Mouse (Mus musculus) gastrocnemius, postnatal 36 days (tissue): ENCODE data around the gene Rsph6a. TPM values are rescaled to one million over a fixed set of nuclear protein-coding genes. Genes with fewer than 3 reads are reported as not detected.
A peak's percentile ranks its signal among the peaks of the same experiment; 100 is the strongest.
"Not testable (repeated sequence)": the region's sequence is repeated elsewhere in the genome, so short reads cannot be mapped to it uniquely, and the experiment has no call there.

Source experiments
- DNase-seq, 2 experiments: peaks; one replicate each; pipeline ENCODE4 v3.0.0; 2022
- intact Hi-C: fragments of 180-260 bp; cut with DNase I; formaldehyde crosslinking; loops from one replicate; pipeline ENCODE4 v1.15.1; 2025
- total RNA-seq, 2 experiments: library from RNA; stranded (reverse); gene quantifications; 2 replicates each; pipeline ENCODE4 v1.2.3; 2021

The Rsph6a gene
- total RNA-seq, 2 experiments from 2014 or later: not detected

DNA sequence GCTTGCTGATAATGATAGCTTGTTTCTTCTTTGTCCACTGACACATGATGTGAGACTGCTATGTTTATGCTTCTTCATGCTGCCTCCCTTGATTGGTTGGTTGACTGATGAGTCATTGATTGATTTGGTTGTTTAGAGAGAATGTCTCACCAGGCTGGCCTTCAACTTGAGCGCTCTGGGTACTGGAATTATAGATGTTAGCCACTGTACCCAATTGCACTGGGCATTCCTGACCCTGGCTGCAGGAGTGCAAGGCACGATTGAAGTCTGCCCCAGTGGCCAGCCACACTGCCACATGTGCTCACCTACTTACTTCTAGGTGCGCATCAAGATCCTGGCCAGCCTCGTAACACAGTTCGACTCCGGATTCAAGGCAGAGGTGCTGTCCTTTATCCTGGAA, 9.9 kb upstream of the Rsph6a start:
- no peak for DNase-seq
- intact Hi-C loops: loop anchor here (1.0 kb wide), 1 partner anchor 14 kb away; no protein-coding TSS in a partner anchor

DNA sequence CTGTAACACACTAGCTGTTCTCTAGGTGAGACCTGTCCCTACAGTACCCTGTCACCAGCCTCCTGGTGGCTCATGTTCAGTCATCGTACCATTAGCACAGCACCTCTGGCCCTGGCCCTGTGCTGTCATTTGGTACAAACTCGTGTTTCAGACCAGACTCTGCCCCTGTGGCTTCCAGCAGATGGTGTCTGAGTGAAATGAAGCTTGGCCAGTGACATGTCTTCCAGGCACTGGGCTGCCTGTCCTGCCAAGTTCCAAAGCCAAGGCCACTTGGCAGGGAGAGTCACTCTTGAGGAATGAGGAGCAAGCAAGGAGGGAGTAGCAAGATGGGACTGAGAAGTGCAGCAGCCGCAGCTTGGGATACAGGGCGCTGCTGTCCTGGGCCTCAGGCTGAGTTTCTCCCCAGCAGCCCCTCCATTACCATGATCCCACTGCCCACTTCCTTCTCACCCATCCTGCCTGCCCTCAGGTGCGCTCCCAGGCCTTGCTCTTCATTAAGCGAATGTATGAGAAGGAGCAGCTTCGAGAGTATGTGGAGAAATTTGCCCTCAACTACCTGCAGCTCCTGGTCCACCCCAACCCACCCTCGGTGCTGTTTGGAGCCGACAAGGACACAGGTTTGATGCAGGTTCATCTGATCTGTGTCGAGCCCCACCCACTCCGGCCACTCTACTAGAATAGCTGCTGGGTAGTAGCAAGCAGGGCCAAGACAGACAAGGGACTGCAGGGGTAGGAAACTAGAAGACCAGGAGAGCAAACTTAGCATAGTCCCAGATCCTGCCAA, 8.0 kb upstream of the Rsph6a start:
- peak; percentile 47 to 54 for DNase-seq
- intact Hi-C loops: no loop called here

DNA sequence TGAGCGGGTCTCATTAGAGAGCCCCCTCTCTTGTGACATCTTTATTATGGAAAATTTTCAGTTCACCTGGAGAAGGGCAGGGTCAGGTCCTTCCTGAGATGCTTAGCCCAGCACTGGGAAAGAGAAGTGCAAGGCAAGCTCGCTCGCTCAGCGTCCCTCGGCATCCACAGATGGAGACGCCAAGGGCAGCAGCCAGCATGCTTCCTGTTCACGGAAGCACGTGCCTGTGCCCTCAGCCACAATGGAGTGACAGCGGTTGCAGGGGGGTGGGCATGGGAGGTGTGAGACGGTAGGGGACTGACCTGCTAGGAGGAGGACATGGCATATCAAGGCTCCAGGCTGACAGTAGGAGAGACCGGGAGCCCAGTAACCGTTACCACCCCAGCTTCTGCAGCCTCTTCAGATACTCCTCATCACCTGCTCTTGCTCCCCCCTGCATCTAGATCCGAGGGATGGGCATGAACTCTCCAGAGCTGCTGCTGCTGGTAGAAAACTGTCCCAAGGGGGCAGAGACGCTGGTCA, 6.4 kb upstream of the Rsph6a start:
- intact Hi-C loops: no loop called here
- DNase-seq: no peak

GRCm38 (mm10) chr7:19049252-19049651, 5.2 kb upstream of the Rsph6a start:
- DNase-seq: no peak
- intact Hi-C loops: no loop called here

DNA sequence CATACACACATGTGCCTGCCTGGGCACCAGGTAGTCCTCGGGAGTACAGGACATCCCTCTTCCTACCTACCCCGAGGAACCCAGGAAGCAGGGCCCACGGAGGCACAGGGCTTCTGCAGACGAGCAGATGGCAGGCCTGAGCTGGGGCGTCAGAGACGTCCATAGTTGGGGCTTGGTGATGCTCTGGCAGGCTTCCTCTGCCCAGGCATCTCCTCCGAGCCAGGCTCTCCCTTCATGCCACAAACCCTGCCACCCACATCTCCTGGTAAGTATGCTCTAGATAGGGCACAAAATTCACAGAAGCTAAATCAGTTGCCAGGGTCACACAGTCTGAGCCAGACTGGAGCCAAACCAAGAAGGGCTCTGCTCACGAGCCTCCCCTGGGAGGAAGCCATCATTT, 4.3 kb upstream of the Rsph6a start:
- intact Hi-C loops: no loop called here
- no peak for DNase-seq

DNA sequence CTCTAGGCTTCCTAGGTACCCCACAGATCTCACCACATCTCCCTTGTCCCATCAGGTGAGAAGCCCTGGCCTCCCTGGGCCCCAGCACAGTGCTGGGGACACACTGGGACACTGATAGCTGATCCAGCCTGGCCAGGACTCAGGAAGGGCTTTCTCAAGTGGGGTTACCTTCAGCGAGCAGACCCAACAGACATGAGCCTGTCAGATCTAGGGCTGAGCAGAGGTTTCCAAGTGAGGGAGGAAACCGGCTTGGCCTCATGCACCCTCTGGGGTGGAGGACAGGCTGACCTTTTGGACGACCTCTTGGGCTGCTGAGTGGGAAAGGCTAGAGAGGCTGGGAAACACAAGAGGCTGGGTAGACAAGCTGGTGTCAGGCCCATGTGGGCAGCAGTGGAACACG, 3.3 kb upstream of the Rsph6a start:
- no peak for DNase-seq
- intact Hi-C loops: no loop called here

DNA sequence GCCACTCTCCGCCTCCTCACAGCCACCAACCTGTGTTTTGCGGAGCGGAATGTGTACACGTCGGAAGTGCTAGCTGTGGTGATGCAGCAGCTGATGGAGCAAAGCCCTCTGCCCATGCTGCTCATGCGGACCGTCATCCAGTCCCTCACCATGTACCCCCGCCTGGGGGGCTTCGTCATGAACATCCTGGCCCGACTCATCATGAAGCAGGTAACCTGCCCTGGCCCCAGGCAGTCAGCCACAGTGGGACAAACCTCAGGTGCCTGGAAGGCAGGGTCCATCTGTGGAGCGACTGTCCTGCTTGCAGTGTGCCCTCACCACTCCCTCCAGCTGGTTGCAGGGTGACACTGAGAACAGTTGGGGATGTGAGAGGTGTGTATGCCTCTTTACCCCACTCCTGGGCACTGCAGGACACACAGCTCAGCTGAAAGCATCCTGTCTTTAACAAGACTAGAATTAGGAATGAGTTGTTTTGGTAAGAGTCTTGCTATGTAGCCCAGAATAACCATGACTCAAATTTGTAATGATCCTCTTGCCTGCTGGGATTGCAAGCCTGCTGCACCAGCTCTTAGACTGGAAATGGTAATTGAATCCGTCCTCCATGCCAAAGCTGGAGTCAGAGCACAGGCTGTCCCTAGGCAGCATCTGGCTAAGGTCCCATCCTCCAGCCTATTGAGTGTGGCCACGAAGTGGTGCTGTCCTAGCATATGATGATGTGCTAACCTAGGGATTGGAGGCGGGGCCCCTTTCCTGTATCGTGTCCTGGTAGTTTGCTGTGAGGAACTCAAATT, 1.9 kb upstream of the Rsph6a start:
- peak in 1 of 2 experiments; percentile 51 for DNase-seq
- intact Hi-C loops: no loop called here

GRCm38 (mm10) chr7:19053136-19053532, 1.4 kb upstream of the Rsph6a start:
- no peak for DNase-seq
- intact Hi-C loops: no loop called here

DNA sequence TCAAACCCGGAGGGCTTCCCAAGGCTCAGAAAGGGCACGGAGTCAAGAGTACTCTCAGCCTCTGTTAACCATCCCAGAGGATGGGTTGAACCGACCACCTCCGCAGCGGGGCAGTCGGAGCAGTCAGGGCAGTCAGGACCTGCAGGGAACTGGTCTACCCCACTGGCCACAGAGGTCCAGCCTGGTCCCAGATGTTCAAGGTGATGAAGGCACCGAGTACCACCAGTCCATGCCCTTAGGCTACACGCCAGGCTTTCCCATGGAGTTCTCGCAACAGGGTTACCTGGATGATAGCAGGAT, 237 bp downstream of the Rsph6a start:
- intact Hi-C loops: no loop called here
- no peak for DNase-seq

GRCm38 (mm10) chr7:19055108-19055507, 618 bp downstream of the Rsph6a start:
- intact Hi-C loops: no loop called here
- DNase-seq: no peak

DNA sequence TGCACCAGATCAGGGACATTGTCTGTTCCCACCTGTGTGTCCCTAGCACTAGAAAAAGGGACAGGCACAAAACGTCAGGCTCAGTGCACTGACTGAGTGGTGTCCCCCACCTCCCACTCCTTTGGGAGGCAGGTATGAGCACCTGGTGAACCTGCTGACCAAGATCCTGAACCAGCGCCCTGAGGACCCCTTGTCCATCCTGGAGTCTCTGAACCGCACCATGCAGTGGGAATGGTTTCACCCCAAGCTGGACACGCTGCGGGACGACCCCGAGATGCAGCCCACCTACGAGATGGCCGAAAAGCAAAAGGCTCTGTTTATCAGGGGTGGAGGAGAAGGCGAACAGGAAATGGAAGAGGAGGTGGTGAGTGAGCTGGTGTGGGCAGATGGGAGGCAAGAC, 2.9 kb downstream of the Rsph6a start:
- intact Hi-C loops: no loop called here
- no peak for DNase-seq

- intact Hi-C loops: no loop called here
- DNase-seq: no peak
Observed at GRCm38 (mm10) chr7:19065896-19066295, 11.4 kb downstream of the Rsph6a start.

- intact Hi-C loops: no loop called here
- DNase-seq: no peak
Observed at GRCm38 (mm10) chr7:19067063-19067462, 12.6 kb downstream of the Rsph6a start.

DNA sequence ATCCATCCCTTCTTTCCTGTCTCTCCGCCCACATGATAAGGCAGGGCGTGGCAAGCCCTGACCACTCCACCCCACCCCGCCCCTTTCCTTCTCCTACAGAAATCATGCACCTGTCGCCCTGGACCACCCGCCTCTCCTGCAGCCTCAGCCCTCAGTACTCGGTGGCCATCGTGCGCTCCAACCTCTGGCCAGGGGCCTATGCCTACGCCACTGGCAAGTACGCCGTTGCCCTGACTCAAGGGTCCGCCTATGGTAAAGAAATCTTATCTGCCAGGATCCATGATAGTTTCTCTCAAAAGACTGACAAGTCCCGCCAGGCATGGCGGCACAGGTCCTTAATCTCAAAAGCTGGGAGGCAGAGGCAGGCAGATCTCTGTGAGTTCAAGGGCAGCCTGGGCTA, 13.4 kb downstream of the Rsph6a start:
- intact Hi-C loops: loop anchor here (2.0 kb wide), 1 partner anchor 25 kb away; no protein-coding TSS in a partner anchor

DNA sequence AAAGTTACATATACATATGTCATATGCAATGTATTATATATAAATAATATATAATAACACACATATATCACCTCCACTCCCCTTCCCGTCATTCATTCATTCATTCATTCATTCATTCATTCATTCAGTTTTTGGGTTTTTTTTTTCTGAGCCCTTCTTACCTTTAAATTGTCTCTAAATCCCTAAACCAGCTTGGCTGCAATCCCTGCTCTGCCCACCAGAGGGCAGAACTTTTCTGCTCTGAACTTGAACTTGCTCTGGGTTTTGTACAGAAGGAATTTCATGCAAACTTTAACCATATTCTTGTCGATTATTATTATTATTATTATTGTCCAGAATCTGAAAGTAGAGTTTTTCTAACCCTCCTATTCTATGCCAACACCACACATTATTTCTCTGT, 14.2 kb downstream of the Rsph6a start:
- intact Hi-C loops: loop anchor here (2.0 kb wide), 1 partner anchor 24 kb away; no protein-coding TSS in a partner anchor
- peak in 1 of 2 experiments; percentile 69 for DNase-seq

More for the DNA sequence above, 13.4 kb downstream of the Rsph6a start:
- DNase-seq: peak in 1 of 2 experiments; percentile 15

GRCm38 (mm10) chr7:19069500-19069899, 15.0 kb downstream of the Rsph6a start:
- DNase-seq: no peak
- intact Hi-C loops: loop anchor here (2.0 kb wide), 1 partner anchor 23 kb away; no protein-coding TSS in a partner anchor

GRCm38 (mm10) chr7:19071024-19071423, 16.5 kb downstream of the Rsph6a start:
- intact Hi-C loops, DNase-seq: not testable (repeated sequence)

DNA sequence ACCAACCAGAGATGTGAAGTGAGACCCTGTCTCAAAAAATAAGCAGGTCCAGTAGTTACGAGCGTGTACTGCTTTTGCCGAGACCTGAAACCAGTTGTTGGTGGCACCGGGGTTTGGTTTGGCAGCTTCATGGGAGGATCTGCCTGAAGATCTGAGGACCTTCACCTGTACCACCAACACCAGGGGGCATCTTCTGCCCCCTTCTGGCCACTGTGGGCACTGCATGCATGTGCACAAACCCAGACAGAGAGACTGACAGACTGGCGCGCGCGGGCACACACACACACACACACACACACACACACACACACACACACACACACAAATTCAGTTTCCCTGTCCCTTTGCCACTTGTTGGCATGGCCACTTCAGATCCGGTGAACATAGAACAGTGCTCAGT, 19.0 kb downstream of the Rsph6a start:
- DNase-seq: peak in 1 of 2 experiments; percentile 38
- intact Hi-C loops: no loop called here

DNA sequence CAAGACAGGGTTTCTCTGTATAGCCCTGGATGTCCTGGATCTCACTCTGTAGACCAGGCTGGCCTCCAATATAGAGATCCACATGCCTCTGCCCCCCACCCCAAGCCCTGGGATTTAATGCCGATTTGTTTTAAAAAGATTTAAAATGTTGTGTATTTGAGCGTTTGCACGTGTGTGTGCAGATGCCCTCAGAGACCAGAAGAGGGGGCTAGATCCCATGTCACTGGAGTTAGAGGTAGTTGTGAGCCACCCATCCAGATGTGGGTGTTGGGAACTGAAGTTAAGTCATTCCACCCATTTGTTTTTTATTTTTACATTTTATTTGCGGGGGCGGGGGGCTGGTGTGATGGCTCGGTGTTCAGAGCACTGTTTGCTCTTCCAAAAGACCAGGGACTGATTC, 20.0 kb downstream of the Rsph6a start:
- intact Hi-C loops: no loop called here
- no peak for DNase-seq

- intact Hi-C loops: no loop called here
- no peak for DNase-seq
Observed at GRCm38 (mm10) chr7:19075231-19075630, 20.7 kb downstream of the Rsph6a start.
